Mouse (Mus musculus): Measurements from ENCODE around the gene Nhlh1. TPM values are rescaled to one million over a fixed set of nuclear protein-coding genes. Genes with fewer than 3 reads are reported as not detected.

The Nhlh1 gene
- polyA plus RNA-seq, 1 experiment from 2014 or later: 0.14 TPM

DNA sequence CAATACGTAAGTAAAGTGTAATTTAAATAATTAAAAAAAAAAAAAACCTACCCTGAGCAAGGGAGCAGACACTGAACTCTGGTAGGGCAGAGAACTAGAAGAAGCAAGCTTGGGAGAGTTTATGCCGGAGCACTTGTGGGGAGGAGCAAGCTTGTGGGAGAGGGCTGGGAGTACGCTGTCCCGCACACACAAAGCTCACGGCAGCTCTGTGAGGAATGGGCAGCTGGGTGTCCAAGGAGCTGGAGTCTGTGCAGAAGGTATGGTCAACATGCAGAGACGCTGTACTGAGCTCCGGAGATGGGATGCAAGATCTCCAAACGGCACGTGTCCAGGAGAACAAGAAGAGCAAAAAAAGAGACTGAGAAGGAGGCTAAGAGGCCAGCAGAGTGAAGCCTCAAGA is 42.6 kb downstream of the Nhlh1 start:
- no peak overlapping the region for H3K4me2 ChIP-seq
- H3K9ac ChIP-seq (replicated peaks): no peak overlapping the region
- peaks cover 47% of the 10 kb centered on the region for H3K36me3 ChIP-seq
- no peaks in the 10 kb centered on the region for H3K27me3 ChIP-seq
- peaks cover 44% of the 10 kb centered on the region for H3K4me1 ChIP-seq (replicated peaks)
- no peak overlapping the region for H3K4me3 ChIP-seq (replicated peaks)
- no peaks in the 10 kb centered on the region for H3K9me3 ChIP-seq
- H3K27ac ChIP-seq: no peak overlapping the region
- 82% methylated on average over 9 of the region's 9 CpGs for WGBS
- ATAC-seq (ENCODE audit: insufficient number of reproducible peaks, insufficient read depth, low FRiP score, low TSS enrichment, low read depth): no peak

GRCm38 (mm10) chr1:172012030-172012429 is 45.3 kb downstream of the Nhlh1 start:
- Histone ChIP-seq H3K27ac (0 out of 2 replicates have a peak overlapping the region, but pooled peaks have one; percentile 29), H3K9me3 (no peaks in the 10 kb centered on the region), H3K27me3 (no peaks in the 10 kb centered on the region), H3K4me1 (replicated peaks) (peaks cover 17% of the 10 kb centered on the region), H3K36me3 (peaks cover 69% of the 10 kb centered on the region), H3K9ac (replicated peaks) (no peak overlapping the region), H3K4me3 (replicated peaks) (no peak overlapping the region), H3K4me2 (no peak overlapping the region)
- ATAC-seq (ENCODE audit: insufficient number of reproducible peaks, insufficient read depth, low FRiP score, low TSS enrichment, low read depth): no peak
- 31% methylated on average over 5 of the region's 5 CpGs for WGBS

- WGBS: 93% methylated on average over 20 of the region's 20 CpGs
- ATAC-seq (ENCODE audit: insufficient number of reproducible peaks, insufficient read depth, low FRiP score, low TSS enrichment, low read depth): no peak
These were observed 47.1 kb downstream of the Nhlh1 start for GRCm38 (mm10) chr1:172010042-172010824.

DNA sequence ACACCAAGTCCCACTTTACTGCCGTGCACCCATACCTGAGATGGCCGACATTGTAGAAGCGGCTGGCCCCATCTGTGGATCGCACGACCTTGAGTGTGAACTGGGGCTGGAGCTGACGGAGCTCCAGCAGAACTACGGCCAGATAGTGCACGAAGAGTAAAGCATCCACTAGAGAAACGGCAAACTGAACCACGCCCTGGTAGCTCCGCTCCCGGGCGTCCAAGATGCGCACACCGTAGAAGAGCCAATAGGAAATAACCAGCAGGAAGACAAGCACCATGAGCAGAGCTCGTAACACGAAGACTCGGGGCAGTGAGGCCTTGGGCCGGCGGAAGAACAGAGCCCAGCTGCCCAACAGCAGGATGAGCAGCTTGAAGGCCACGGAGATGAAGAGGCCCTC is 48.0 kb downstream of the Nhlh1 start:
- Histone ChIP-seq H3K27me3 (no peaks in the 10 kb centered on the region), H3K36me3 (peaks cover 89% of the 10 kb centered on the region), H3K4me1 (replicated peaks) (no peaks in the 10 kb centered on the region), H3K4me3 (replicated peaks) (no peak overlapping the region), H3K9me3 (no peaks in the 10 kb centered on the region), H3K9ac (replicated peaks) (no peak overlapping the region), H3K4me2 (no peak overlapping the region), H3K27ac (no peak overlapping the region)
- WGBS: 96% methylated on average over 21 of the region's 21 CpGs
- no peak for ATAC-seq (ENCODE audit: insufficient number of reproducible peaks, insufficient read depth, low FRiP score, low TSS enrichment, low read depth)

More at GRCm38 (mm10) chr1:172010042-172010824, 47.1 kb downstream of the Nhlh1 start:
- H3K4me3 ChIP-seq (replicated peaks): no peak overlapping the region
- no peak overlapping the region for H3K9ac ChIP-seq (replicated peaks)
- no peaks in the 10 kb centered on the region for H3K27me3 ChIP-seq
- H3K9me3 ChIP-seq: no peaks in the 10 kb centered on the region
- no peak overlapping the region for H3K27ac ChIP-seq
- H3K4me1 ChIP-seq (replicated peaks): no peaks in the 10 kb centered on the region
- H3K36me3 ChIP-seq: peaks cover 87% of the 10 kb centered on the region
- H3K4me2 ChIP-seq: no peak overlapping the region

- Histone ChIP-seq H3K4me2 (no peak overlapping the region), H3K9me3 (no peaks in the 10 kb centered on the region), H3K36me3 (peaks cover 99% of the 10 kb centered on the region), H3K27me3 (no peaks in the 10 kb centered on the region), H3K27ac (no peak overlapping the region), H3K9ac (replicated peaks) (no peak overlapping the region), H3K4me1 (replicated peaks) (no peaks in the 10 kb centered on the region), H3K4me3 (replicated peaks) (no peak overlapping the region)
- WGBS: 90% methylated on average over 9 of the region's 9 CpGs
- ATAC-seq (ENCODE audit: insufficient number of reproducible peaks, insufficient read depth, low FRiP score, low TSS enrichment, low read depth): no peak
These were observed 49.0 kb downstream of the Nhlh1 start for GRCm38 (mm10) chr1:172008351-172008750.

GRCm38 (mm10) chr1:172007761-172008160 is 49.6 kb downstream of the Nhlh1 start:
- Histone ChIP-seq H3K36me3 (peaks cover 99% of the 10 kb centered on the region), H3K27ac (no peak overlapping the region), H3K4me2 (no peak overlapping the region), H3K27me3 (no peaks in the 10 kb centered on the region), H3K9ac (replicated peaks) (no peak overlapping the region), H3K4me1 (replicated peaks) (no peaks in the 10 kb centered on the region), H3K4me3 (replicated peaks) (no peak overlapping the region), H3K9me3 (no peaks in the 10 kb centered on the region)
- 97% methylated on average over 21 of the region's 21 CpGs for WGBS
- no peak for ATAC-seq (ENCODE audit: insufficient number of reproducible peaks, insufficient read depth, low FRiP score, low TSS enrichment, low read depth)

Other genes with a start within 250 kb of the Nhlh1 start
- 0.90 and 0.99 TPM in 2 replicates for gene Cd84, start 217.9 kb downstream of the Nhlh1 start, polyA plus RNA-seq (2016; fragmentation: Nextera tagmentation; extraction: Ambion mirVana)
- not detected in 2 replicates for gene Gm10521, start 161.9 kb downstream of the Nhlh1 start, polyA plus RNA-seq (2016; fragmentation: Nextera tagmentation; extraction: Ambion mirVana)
- gene Slamf6, start 140.1 kb downstream of the Nhlh1 start, polyA plus RNA-seq (2016; fragmentation: Nextera tagmentation; extraction: Ambion mirVana): not detected in 2 replicates
- gene Vangl2, start 29.1 kb downstream of the Nhlh1 start, polyA plus RNA-seq (2016; fragmentation: Nextera tagmentation; extraction: Ambion mirVana): 23.2 and 23.7 TPM in 2 replicates
- 219 and 228 TPM in 2 replicates for gene Copa, start 25.0 kb upstream of the Nhlh1 start, polyA plus RNA-seq (2016; fragmentation: Nextera tagmentation; extraction: Ambion mirVana)
- 86.6 and 96.6 TPM in 2 replicates for gene Ncstn, start 25.2 kb upstream of the Nhlh1 start, polyA plus RNA-seq (2016; fragmentation: Nextera tagmentation; extraction: Ambion mirVana)
- 173 and 177 TPM in 2 replicates for gene Pex19, start 69.2 kb upstream of the Nhlh1 start, polyA plus RNA-seq (2016; fragmentation: Nextera tagmentation; extraction: Ambion mirVana)
- gene Dcaf8, start 90.5 kb upstream of the Nhlh1 start, polyA plus RNA-seq (2016; fragmentation: Nextera tagmentation; extraction: Ambion mirVana): 179 TPM in 2 replicates
- gene Pea15a, start 149.2 kb upstream of the Nhlh1 start, polyA plus RNA-seq (2016; fragmentation: Nextera tagmentation; extraction: Ambion mirVana): 69.5 and 76.5 TPM in 2 replicates
- gene Casq1, start 162.3 kb upstream of the Nhlh1 start, polyA plus RNA-seq (2016; fragmentation: Nextera tagmentation; extraction: Ambion mirVana): 2.9 and 4.1 TPM in 2 replicates
- gene Atp1a4, start 200.8 kb upstream of the Nhlh1 start, polyA plus RNA-seq (2016; fragmentation: Nextera tagmentation; extraction: Ambion mirVana): not detected in 2 replicates
- 44.1 and 45.9 TPM in 2 replicates for gene Igsf8, start 204.1 kb upstream of the Nhlh1 start, polyA plus RNA-seq (2016; fragmentation: Nextera tagmentation; extraction: Ambion mirVana)
- 5.1 and 5.4 TPM in 2 replicates for gene Atp1a2, start 240.5 kb upstream of the Nhlh1 start, polyA plus RNA-seq (2016; fragmentation: Nextera tagmentation; extraction: Ambion mirVana)